In genomic region chr1:63729796-63730195, GRCm38 (mm10) we compare ENCODE assay signal across 8 mouse cellular contexts. TPM values are rescaled to one million over a fixed set of nuclear protein-coding genes. Genes with fewer than 3 reads are reported as not detected.
DNase-seq lines count a peak whose midpoint lies in the region; ATAC-seq lines count a peak whose summit lies in the region.

No protein-coding gene starts in this region.

- H3K4me3 ChIP-seq in kidney, embryonic 16.5 days (ENCODE audit: low read length) = peak overlapping the region; percentile 88
- H3K4me3 ChIP-seq in hindbrain, embryonic 11.5 days (ENCODE audit: low read depth, low read length) = peak overlapping the region; percentile 63
- H3K4me3 ChIP-seq in midbrain, embryonic 12.5 days = peak overlapping the region; percentile 66

- WGBS in kidney, embryonic 16.5 days = 53% methylated on average over 8 of the region's 8 CpGs
- 40% methylated on average over 8 of the region's 8 CpGs for WGBS in hindbrain, embryonic 11.5 days
- 44% methylated on average over 8 of the region's 8 CpGs for WGBS in midbrain, embryonic 12.5 days

- H3K27ac ChIP-seq in kidney, embryonic 16.5 days (ENCODE audit: low read length) = no peak overlapping the region
- H3K27ac ChIP-seq in hindbrain, embryonic 11.5 days (ENCODE audit: low read depth, low read length) = no peak overlapping the region
- no peak overlapping the region for H3K27ac ChIP-seq in midbrain, embryonic 12.5 days (replicated peaks)

- H3K9ac ChIP-seq in kidney, embryonic 16.5 days (replicated peaks; ENCODE audit: low read length) = peak overlapping the region; percentile 79
- peak overlapping the region; percentile 43; the same call in 1 of the 2 replicates for H3K9ac ChIP-seq in hindbrain, embryonic 11.5 days (ENCODE audit: low read depth, low read length)
- peak overlapping the region; percentile 60; the same call in 1 of the 2 replicates for H3K9ac ChIP-seq in midbrain, embryonic 12.5 days (replicated peaks)

- no peak for DNase-seq in kidney, postnatal 14 days
- peak; percentile 6 for DNase-seq in brain, adult 2 months (ENCODE audit: low read depth, low spot score)
- DNase-seq in hindbrain, embryonic 11.5 days (ENCODE audit: low spot score) = no peak
- DNase-seq in yolk sac, embryonic 10.5 days (ENCODE audit: low spot score) = no peak
- no peak for DNase-seq in ovary, adult 18-20 months (ENCODE audit: low spot score)

- 0 out of 2 replicates have a peak, but pooled peaks cover 3% of the 10 kb centered on the region for H3K27me3 ChIP-seq in kidney, embryonic 16.5 days (ENCODE audit: insufficient read depth, low read length)
- H3K27me3 ChIP-seq in hindbrain, embryonic 11.5 days (ENCODE audit: control insufficient read depth, insufficient read depth, low read length) = no peaks in the 10 kb centered on the region
- peaks cover 4% of the 10 kb centered on the region for H3K27me3 ChIP-seq in midbrain, embryonic 12.5 days

- no peaks in the 10 kb centered on the region for H3K36me3 ChIP-seq in kidney, embryonic 16.5 days (ENCODE audit: insufficient read depth, low read length)
- no peaks in the 10 kb centered on the region for H3K36me3 ChIP-seq in hindbrain, embryonic 11.5 days (ENCODE audit: control insufficient read depth, insufficient read depth, low read length)
- H3K36me3 ChIP-seq in midbrain, embryonic 12.5 days = no peaks in the 10 kb centered on the region

- H3K4me1 ChIP-seq in kidney, embryonic 16.5 days (ENCODE audit: insufficient read depth, low read length) = peaks cover 21% of the 10 kb centered on the region
- H3K4me1 ChIP-seq in hindbrain, embryonic 11.5 days (replicated peaks; ENCODE audit: control insufficient read depth, insufficient read depth, low read length) = peaks cover 2% of the 10 kb centered on the region; the same call in 1 of the 2 replicates
- H3K4me1 ChIP-seq in midbrain, embryonic 12.5 days = peaks cover 19% of the 10 kb centered on the region

- ATAC-seq in kidney, embryonic 16.5 days (ENCODE audit: low FRiP score, low TSS enrichment) = 0 out of 2 replicates have a peak, but pooled peaks have one; percentile 11
- no peak; the same call in 1 of the 2 replicates for ATAC-seq in hindbrain, embryonic 11.5 days (ENCODE audit: low FRiP score)
- ATAC-seq in midbrain, embryonic 12.5 days (ENCODE audit: low FRiP score, low read depth) = peak; percentile 52
- ATAC-seq in inflammation-experienced regulatory T-cells, adult 6 months = no peak

- no peaks in the 10 kb centered on the region for H3K9me3 ChIP-seq in kidney, embryonic 16.5 days (ENCODE audit: low read length)
- no peaks in the 10 kb centered on the region for H3K9me3 ChIP-seq in hindbrain, embryonic 11.5 days (ENCODE audit: control insufficient read depth, low read length)
- H3K9me3 ChIP-seq in midbrain, embryonic 12.5 days = no peaks in the 10 kb centered on the region

- H3K4me2 ChIP-seq in kidney, embryonic 16.5 days (replicated peaks; ENCODE audit: low read depth, low read length) = peak overlapping the region; percentile 53
- H3K4me2 ChIP-seq in hindbrain, embryonic 11.5 days (replicated peaks; ENCODE audit: low read depth, low read length) = peak overlapping the region; percentile 45
- H3K4me2 ChIP-seq in midbrain, embryonic 12.5 days (replicated peaks) = peak overlapping the region; percentile 59

RNA-seq across cellular contexts. Expression of gene Mdh1b, which starts 0.3 kb away (rescaled TPM):
- polyA plus RNA-seq in kidney, embryonic 16.5 days (2015; fragmentation: Nextera tagmentation; extraction: Ambion mirVana) = 0.10 and 0.11 TPM in 2 replicates
- polyA plus RNA-seq in hindbrain, embryonic 11.5 days (2014; fragmentation: Nextera tagmentation; extraction: Ambion mirVana) = 0.82 and 1.0 TPM in 2 replicates
- polyA plus RNA-seq in midbrain, embryonic 12.5 days (2016; fragmentation: Nextera tagmentation; extraction: Ambion mirVana) = 0.10 TPM in 1 of 2 replicates, not detected in the other
- not detected for polyA plus RNA-seq in inflammation-experienced regulatory T-cells, adult 6 months (2017; shearing (Covaris generic))

RNA-seq across cellular contexts. Expression of gene Fastkd2, which starts 0.6 kb away (rescaled TPM):
- polyA plus RNA-seq in kidney, embryonic 16.5 days (2015; fragmentation: Nextera tagmentation; extraction: Ambion mirVana) = 54.8 and 59.8 TPM in 2 replicates
- 59.5 and 70.1 TPM in 2 replicates for polyA plus RNA-seq in hindbrain, embryonic 11.5 days (2014; fragmentation: Nextera tagmentation; extraction: Ambion mirVana)
- 52.4 and 52.5 TPM in 2 replicates for polyA plus RNA-seq in midbrain, embryonic 12.5 days (2016; fragmentation: Nextera tagmentation; extraction: Ambion mirVana)
- polyA plus RNA-seq in inflammation-experienced regulatory T-cells, adult 6 months (2017; shearing (Covaris generic)) = 10 to 100 TPM; 38.2 to 44.4 (median 42.0) TPM

RNA-seq across cellular contexts. Expression of gene 4933402D24Rik, which starts 39.3 kb away (rescaled TPM):
- polyA plus RNA-seq in kidney, embryonic 16.5 days (2015; fragmentation: Nextera tagmentation; extraction: Ambion mirVana) = not detected in 2 replicates
- 0.28 TPM in 1 of 2 replicates, not detected in the other for polyA plus RNA-seq in hindbrain, embryonic 11.5 days (2014; fragmentation: Nextera tagmentation; extraction: Ambion mirVana)
- polyA plus RNA-seq in midbrain, embryonic 12.5 days (2016; fragmentation: Nextera tagmentation; extraction: Ambion mirVana) = 0.19 and 0.25 TPM in 2 replicates
- under 1 TPM in 1 of 3 experiments, not detected in 2; 0.26 TPM for polyA plus RNA-seq in inflammation-experienced regulatory T-cells, adult 6 months (2017; shearing (Covaris generic))

RNA-seq across cellular contexts. Expression of gene Dytn, which starts 43.1 kb away (rescaled TPM):
- polyA plus RNA-seq in kidney, embryonic 16.5 days (2015; fragmentation: Nextera tagmentation; extraction: Ambion mirVana) = not detected in 2 replicates
- polyA plus RNA-seq in hindbrain, embryonic 11.5 days (2014; fragmentation: Nextera tagmentation; extraction: Ambion mirVana) = not detected in 2 replicates
- not detected in 2 replicates for polyA plus RNA-seq in midbrain, embryonic 12.5 days (2016; fragmentation: Nextera tagmentation; extraction: Ambion mirVana)
- not detected for polyA plus RNA-seq in inflammation-experienced regulatory T-cells, adult 6 months (2017; shearing (Covaris generic))

Comparison
In these comparisons a context has a peak if more than half of its experiments do, and no peak if none do; other contexts are left out.
1. ATAC-seq: peak in kidney, embryonic 16.5 days (single experiment) and midbrain, embryonic 12.5 days (single experiment); none in hindbrain, embryonic 11.5 days (single experiment) and inflammation-experienced regulatory T-cells, adult 6 months (single experiment).
2. Peak in every context shown above with its lines, with median percentiles within 50 percentile points of each other: H3K4me2 ChIP-seq, H3K4me3 ChIP-seq and H3K9ac ChIP-seq.